Mouse (Mus musculus) ovary, postnatal 14 days (tissue): ENCODE measurements around the gene Agpat3.
A peak's percentile ranks its signal among the peaks of the same experiment; 100 is the strongest.

ENCODE experiments used
- DNase-seq: peaks from one replicate; pipeline ENCODE4 v3.0.0; 2022; ENCODE audit warnings: low spot score

Gene Agpat3

GRCm38 (mm10) chr10:78323214-78323880 lies 28.9 kb downstream of the Agpat3 start:
- DNase-seq = no peak

- no peak for DNase-seq
These were observed 29.5 kb downstream of the Agpat3 start for GRCm38 (mm10) chr10:78322806-78323205.

GRCm38 (mm10) chr10:78321133-78321757 lies 31.0 kb downstream of the Agpat3 start:
- DNase-seq = no peak

- DNase-seq = no peak
These were observed 31.8 kb downstream of the Agpat3 start for GRCm38 (mm10) chr10:78320526-78320925.

GRCm38 (mm10) chr10:78319940-78320339 lies 32.3 kb downstream of the Agpat3 start:
- DNase-seq = no peak

GRCm38 (mm10) chr10:78317270-78317923 lies 34.9 kb downstream of the Agpat3 start:
- no peak for DNase-seq

- no peak for DNase-seq
These were observed 35.8 kb downstream of the Agpat3 start for GRCm38 (mm10) chr10:78316228-78317087.

GRCm38 (mm10) chr10:78315145-78315544 lies 37.1 kb downstream of the Agpat3 start:
- DNase-seq = no peak

- DNase-seq = no peak
These were observed 40.2 kb downstream of the Agpat3 start for GRCm38 (mm10) chr10:78311886-78312635.

GRCm38 (mm10) chr10:78310747-78311267 lies 41.5 kb downstream of the Agpat3 start:
- DNase-seq = no peak

GRCm38 (mm10) chr10:78308617-78309016 lies 43.7 kb downstream of the Agpat3 start:
- no peak for DNase-seq

- DNase-seq = no peak
These were observed 44.9 kb downstream of the Agpat3 start for GRCm38 (mm10) chr10:78307391-78307790.

GRCm38 (mm10) chr10:78306027-78306426 lies 46.3 kb downstream of the Agpat3 start:
- no peak for DNase-seq

GRCm38 (mm10) chr10:78304996-78305395 lies 47.3 kb downstream of the Agpat3 start:
- DNase-seq = no peak

GRCm38 (mm10) chr10:78303675-78304074 lies 48.6 kb downstream of the Agpat3 start:
- DNase-seq = no peak

- DNase-seq = no peak
These were observed 52.2 kb downstream of the Agpat3 start for GRCm38 (mm10) chr10:78300061-78300460.

GRCm38 (mm10) chr10:78298651-78299644 lies 53.3 kb downstream of the Agpat3 start:
- no peak for DNase-seq

- peak; percentile 47 for DNase-seq
These were observed 54.5 kb downstream of the Agpat3 start for GRCm38 (mm10) chr10:78297576-78298484.

- DNase-seq = no peak
These were observed 55.3 kb downstream of the Agpat3 start for GRCm38 (mm10) chr10:78296980-78297379.
